Mouse (Mus musculus) megakaryocyte, embryonic 14.5 days (primary cell): Measurements from ENCODE around the gene Gm21118.
"Not testable (repeated sequence)": the region's sequence is repeated elsewhere in the genome, so short reads cannot be mapped to it uniquely, and the experiment has no call there.

Experiments
- FLI1 ChIP-seq: IDR thresholded peaks from 2 replicates; pipeline ENCODE4 v1.6.1; 2012; ENCODE audit warnings: low read length, inconsistent platforms, mixed read lengths
- GATA1 ChIP-seq: IDR thresholded peaks from 3 replicates; pipeline ENCODE4 v1.6.1; 2012; ENCODE audit warnings: mixed read lengths, low read length, inconsistent platforms, borderline replicate concordance

DNA sequence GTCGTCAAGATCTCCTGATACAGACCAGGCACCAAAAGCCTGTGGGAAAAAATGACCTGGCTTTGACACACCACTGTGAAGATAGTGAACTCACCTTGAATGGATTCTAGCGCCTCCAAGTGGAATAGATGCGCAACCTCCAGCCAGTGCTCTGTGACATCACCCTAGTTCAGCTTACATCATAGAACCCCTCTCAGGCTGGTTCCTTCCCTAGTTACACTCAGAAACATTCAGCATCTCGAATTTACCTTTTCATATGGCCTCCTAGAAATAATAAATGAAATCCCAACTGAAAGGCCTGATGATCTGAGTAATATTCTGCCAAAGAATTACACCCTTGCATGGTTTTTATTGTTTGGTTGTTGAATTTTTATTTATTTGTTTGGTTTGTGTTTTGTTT lies at the start of gene Gm21118:
- TF ChIP-seq GATA1, FLI1: not testable (repeated sequence)
